Mouse (Mus musculus): Measurements from ENCODE around the gene Pqlc3. TPM values are rescaled to one million over a fixed set of nuclear protein-coding genes. Genes with fewer than 3 reads are reported as not detected.

Pqlc3 gene
- polyA plus RNA-seq, 1 experiment, result 1.8 TPM

- H3K27me3 ChIP-seq (ENCODE audit: control insufficient read depth, insufficient read depth, low read length), result no peaks in the 10 kb centered on the region
- H3K36me3 ChIP-seq (ENCODE audit: control insufficient read depth, insufficient read depth, low read length), result peaks cover 1% of the 10 kb centered on the region; the same call in 1 of the 2 replicates
- H3K27ac ChIP-seq (ENCODE audit: control insufficient read depth, insufficient read depth, low read depth, low read length), result no peak overlapping the region
These were observed 14.4 kb downstream of the Pqlc3 start for GRCm38 (mm10) chr12:16985778-16986177.

GRCm38 (mm10) chr12:16977120-16977519 lies 23.1 kb downstream of the Pqlc3 start:
- Histone ChIP-seq H3K36me3 (ENCODE audit: control insufficient read depth, insufficient read depth, low read length) (peaks cover 1% of the 10 kb centered on the region; the same call in 1 of the 2 replicates), H3K4me1 (ENCODE audit: control insufficient read depth, insufficient read depth, low read length) (no peaks in the 10 kb centered on the region)

More at GRCm38 (mm10) chr12:16985778-16986177, 14.4 kb downstream of the Pqlc3 start:
- Histone ChIP-seq H3K4me3 (ENCODE audit: control insufficient read depth, low read depth, low read length) (no peak overlapping the region), H3K4me1 (ENCODE audit: control insufficient read depth, insufficient read depth, low read length) (no peaks in the 10 kb centered on the region)
- no peak for TF ChIP-seq CTCF (IDR thresholded peaks at IDR 0.05; ENCODE audit: control insufficient read depth, insufficient read depth, insufficient replicate concordance, low read depth, low read length)
- no peak for TF ChIP-seq POLR2A (IDR thresholded peaks at IDR 0.05; ENCODE audit: control insufficient read depth, low read depth, low read length)

GRCm38 (mm10) chr12:16966811-16967210 lies 33.4 kb downstream of the Pqlc3 start:
- Histone ChIP-seq H3K27me3 (ENCODE audit: control insufficient read depth, insufficient read depth, low read length) (no peaks in the 10 kb centered on the region), H3K27ac (ENCODE audit: control insufficient read depth, insufficient read depth, low read depth, low read length) (no peak overlapping the region), H3K36me3 (ENCODE audit: control insufficient read depth, insufficient read depth, low read length) (no peaks in the 10 kb centered on the region; the same call in 1 of the 2 replicates), H3K4me1 (ENCODE audit: control insufficient read depth, insufficient read depth, low read length) (no peaks in the 10 kb centered on the region), H3K4me3 (ENCODE audit: control insufficient read depth, low read depth, low read length) (no peak overlapping the region)
- no peak for TF ChIP-seq POLR2A (IDR thresholded peaks at IDR 0.05; ENCODE audit: control insufficient read depth, low read depth, low read length)
- TF ChIP-seq CTCF (IDR thresholded peaks at IDR 0.05; ENCODE audit: control insufficient read depth, insufficient read depth, insufficient replicate concordance, low read depth, low read length), result no peak

More at GRCm38 (mm10) chr12:16977120-16977519, 23.1 kb downstream of the Pqlc3 start:
- no peak overlapping the region for H3K27ac ChIP-seq (ENCODE audit: control insufficient read depth, insufficient read depth, low read depth, low read length)
- TF ChIP-seq POLR2A (IDR thresholded peaks at IDR 0.05; ENCODE audit: control insufficient read depth, low read depth, low read length) (no peak), CTCF (IDR thresholded peaks at IDR 0.05; ENCODE audit: control insufficient read depth, insufficient read depth, insufficient replicate concordance, low read depth, low read length) (no peak)
- no peak overlapping the region for H3K4me3 ChIP-seq (ENCODE audit: control insufficient read depth, low read depth, low read length)
- H3K27me3 ChIP-seq (ENCODE audit: control insufficient read depth, insufficient read depth, low read length), result no peaks in the 10 kb centered on the region

GRCm38 (mm10) chr12:16963354-16963753 lies 36.9 kb downstream of the Pqlc3 start:
- Histone ChIP-seq H3K4me1 (ENCODE audit: control insufficient read depth, insufficient read depth, low read length) (no peaks in the 10 kb centered on the region), H3K4me3 (ENCODE audit: control insufficient read depth, low read depth, low read length) (no peak overlapping the region), H3K27ac (ENCODE audit: control insufficient read depth, insufficient read depth, low read depth, low read length) (no peak overlapping the region), H3K27me3 (ENCODE audit: control insufficient read depth, insufficient read depth, low read length) (no peaks in the 10 kb centered on the region), H3K36me3 (ENCODE audit: control insufficient read depth, insufficient read depth, low read length) (peaks cover 3% of the 10 kb centered on the region)
- TF ChIP-seq CTCF (IDR thresholded peaks at IDR 0.05; ENCODE audit: control insufficient read depth, insufficient read depth, insufficient replicate concordance, low read depth, low read length), result no peak
- no peak for TF ChIP-seq POLR2A (IDR thresholded peaks at IDR 0.05; ENCODE audit: control insufficient read depth, low read depth, low read length)

DNA sequence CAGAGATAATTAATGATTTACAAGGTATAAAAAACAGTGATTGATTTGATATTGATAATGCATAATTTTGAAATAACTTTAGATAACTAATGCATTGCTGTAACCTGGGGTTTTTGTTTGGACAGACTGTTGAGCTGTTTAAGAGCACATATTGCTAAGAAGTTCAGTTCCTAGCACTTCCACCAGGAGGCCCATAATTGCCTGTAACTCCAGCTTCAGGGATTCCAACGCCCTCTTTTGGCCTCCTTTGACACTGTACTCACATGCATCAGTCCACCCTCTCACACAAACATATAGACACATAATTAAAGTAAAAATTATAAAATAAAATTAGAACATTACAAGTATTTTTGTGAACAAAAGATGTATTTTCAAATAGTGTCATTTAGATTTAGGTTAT lies 41.4 kb downstream of the Pqlc3 start:
- H3K4me1 ChIP-seq (ENCODE audit: control insufficient read depth, insufficient read depth, low read length), result no peaks in the 10 kb centered on the region
- no peak overlapping the region for H3K4me3 ChIP-seq (ENCODE audit: control insufficient read depth, low read depth, low read length)
- TF ChIP-seq POLR2A (IDR thresholded peaks at IDR 0.05; ENCODE audit: control insufficient read depth, low read depth, low read length), result no peak
- TF ChIP-seq CTCF (IDR thresholded peaks at IDR 0.05; ENCODE audit: control insufficient read depth, insufficient read depth, insufficient replicate concordance, low read depth, low read length), result no peak
- H3K36me3 ChIP-seq (ENCODE audit: control insufficient read depth, insufficient read depth, low read length), result peaks cover 4% of the 10 kb centered on the region
- no peak overlapping the region for H3K27ac ChIP-seq (ENCODE audit: control insufficient read depth, insufficient read depth, low read depth, low read length)
- no peaks in the 10 kb centered on the region for H3K27me3 ChIP-seq (ENCODE audit: control insufficient read depth, insufficient read depth, low read length)

GRCm38 (mm10) chr12:16948239-16948638 lies 52.0 kb downstream of the Pqlc3 start:
- no peak for TF ChIP-seq CTCF (IDR thresholded peaks at IDR 0.05; ENCODE audit: control insufficient read depth, insufficient read depth, insufficient replicate concordance, low read depth, low read length)
- no peak for TF ChIP-seq POLR2A (IDR thresholded peaks at IDR 0.05; ENCODE audit: control insufficient read depth, low read depth, low read length)
- H3K36me3 ChIP-seq (ENCODE audit: control insufficient read depth, insufficient read depth, low read length), result no peaks in the 10 kb centered on the region; the same call in 1 of the 2 replicates
- H3K27ac ChIP-seq (ENCODE audit: control insufficient read depth, insufficient read depth, low read depth, low read length), result no peak overlapping the region
- H3K27me3 ChIP-seq (ENCODE audit: control insufficient read depth, insufficient read depth, low read length), result no peaks in the 10 kb centered on the region
- no peaks in the 10 kb centered on the region for H3K4me1 ChIP-seq (ENCODE audit: control insufficient read depth, insufficient read depth, low read length)
- no peak overlapping the region for H3K4me3 ChIP-seq (ENCODE audit: control insufficient read depth, low read depth, low read length)

DNA sequence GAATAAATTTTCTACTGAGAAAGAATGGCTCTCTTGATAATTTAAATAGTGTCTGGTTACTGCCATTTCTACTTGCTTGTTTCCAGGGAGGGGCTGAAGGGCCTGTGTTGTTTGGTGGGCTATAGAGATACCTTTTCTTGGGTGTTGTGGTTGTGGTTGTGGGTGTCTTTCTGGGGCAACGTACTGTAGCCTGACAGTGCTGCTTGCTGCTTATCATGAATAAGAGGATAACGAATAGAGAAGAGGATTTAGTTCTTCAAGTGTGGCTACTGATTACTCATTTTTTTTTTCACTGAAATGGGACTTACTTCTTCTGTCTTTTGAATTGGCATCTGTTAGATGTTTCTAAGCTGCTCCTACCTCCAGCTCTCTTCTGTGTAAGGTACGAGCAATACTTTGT lies 58.2 kb downstream of the Pqlc3 start:
- Histone ChIP-seq H3K27ac (ENCODE audit: control insufficient read depth, insufficient read depth, low read depth, low read length) (no peak overlapping the region), H3K4me1 (ENCODE audit: control insufficient read depth, insufficient read depth, low read length) (no peaks in the 10 kb centered on the region), H3K4me3 (ENCODE audit: control insufficient read depth, low read depth, low read length) (no peak overlapping the region), H3K27me3 (ENCODE audit: control insufficient read depth, insufficient read depth, low read length) (no peaks in the 10 kb centered on the region), H3K36me3 (ENCODE audit: control insufficient read depth, insufficient read depth, low read length) (no peaks in the 10 kb centered on the region)
- TF ChIP-seq POLR2A (IDR thresholded peaks at IDR 0.05; ENCODE audit: control insufficient read depth, low read depth, low read length) (no peak), CTCF (IDR thresholded peaks at IDR 0.05; ENCODE audit: control insufficient read depth, insufficient read depth, insufficient replicate concordance, low read depth, low read length) (no peak)

Other genes with a start within 250 kb of the Pqlc3 start
- gene Greb1, start 199.5 kb downstream of the Pqlc3 start, polyA plus RNA-seq (2012; rRNA removed), result 2.6 and 3.1 TPM in 2 replicates
- 3.2 and 5.0 TPM in 2 replicates for gene E2f6, start 189.4 kb downstream of the Pqlc3 start, polyA plus RNA-seq (2012; rRNA removed)
- gene Rock2, start 105.5 kb downstream of the Pqlc3 start, polyA plus RNA-seq (2012; rRNA removed), result 2.1 and 2.9 TPM in 2 replicates
- gene 2410004P03Rik, start 11.3 kb upstream of the Pqlc3 start, polyA plus RNA-seq (2012; rRNA removed), result 0.02 and 0.05 TPM in 2 replicates
- 0.59 and 0.78 TPM in 2 replicates for gene Kcnf1, start 176.5 kb upstream of the Pqlc3 start, polyA plus RNA-seq (2012; rRNA removed)

Measured in testis, adult 2 months (tissue).